Mouse (Mus musculus): ENCODE results near the gene Atg7.

Atg7 gene

GRCm38 (mm10) chr6:114858722-114859053, 215.8 kb downstream of the Atg7 start:
- DNase-seq, result no peak

GRCm38 (mm10) chr6:114860677-114861568, 218.0 kb downstream of the Atg7 start:
- peak; percentile 73 for DNase-seq

- DNase-seq, result no peak
Observed at GRCm38 (mm10) chr6:114861591-114861990, 218.7 kb downstream of the Atg7 start.

GRCm38 (mm10) chr6:114862046-114862445, 219.1 kb downstream of the Atg7 start:
- DNase-seq, result no peak

GRCm38 (mm10) chr6:114863501-114863900, 220.6 kb downstream of the Atg7 start:
- no peak for DNase-seq

- DNase-seq, result no peak
Observed at GRCm38 (mm10) chr6:114864421-114864820, 221.5 kb downstream of the Atg7 start.

GRCm38 (mm10) chr6:114866078-114866477, 223.2 kb downstream of the Atg7 start:
- peak; percentile 43 for DNase-seq

- no peak for DNase-seq
Observed at GRCm38 (mm10) chr6:114866619-114867018, 223.7 kb downstream of the Atg7 start.

- no peak for DNase-seq
Observed at GRCm38 (mm10) chr6:114868656-114869055, 225.8 kb downstream of the Atg7 start.

- DNase-seq, result no peak
Observed at GRCm38 (mm10) chr6:114869501-114870076, 226.7 kb downstream of the Atg7 start.

- no peak for DNase-seq
Observed at GRCm38 (mm10) chr6:114871010-114871660, 228.2 kb downstream of the Atg7 start.

GRCm38 (mm10) chr6:114873808-114874137, 230.9 kb downstream of the Atg7 start:
- DNase-seq, result peak; percentile 40

- DNase-seq, result no peak
Observed at GRCm38 (mm10) chr6:114874138-114874928, 231.4 kb downstream of the Atg7 start.

- peak; percentile 92 for DNase-seq
Observed at GRCm38 (mm10) chr6:114875018-114875558, 232.2 kb downstream of the Atg7 start.

- DNase-seq, result no peak
Observed at GRCm38 (mm10) chr6:114876033-114876432, 233.1 kb downstream of the Atg7 start.

GRCm38 (mm10) chr6:114876546-114876945, 233.6 kb downstream of the Atg7 start:
- DNase-seq, result no peak

- no peak for DNase-seq
Observed at GRCm38 (mm10) chr6:114878841-114879520, 236.1 kb downstream of the Atg7 start.

- no peak for DNase-seq
Observed at GRCm38 (mm10) chr6:114880798-114881197, 237.9 kb downstream of the Atg7 start.

GRCm38 (mm10) chr6:114882212-114882611, 239.3 kb downstream of the Atg7 start:
- DNase-seq, result no peak

GRCm38 (mm10) chr6:114882675-114883074, 239.8 kb downstream of the Atg7 start:
- DNase-seq, result no peak

- peak; percentile 85 for DNase-seq
Observed at GRCm38 (mm10) chr6:114883261-114883740, 240.4 kb downstream of the Atg7 start.

GRCm38 (mm10) chr6:114885129-114885528, 242.2 kb downstream of the Atg7 start:
- DNase-seq, result no peak
